Mouse (Mus musculus) heart, embryonic 14.5 days (tissue): ENCODE measurements around the gene Rbm42. TPM values are rescaled to one million over a fixed set of nuclear protein-coding genes. Genes with fewer than 3 reads are reported as not detected.

Source experiments
- ATAC-seq: fragments of 200-750 bp; cut with Nextera tagmentation; 2 replicates; pipeline ENCODE4 v1.8.0; 2017; ENCODE audit warnings: low read depth, moderate TSS enrichment; ENCODE audit not compliant: insufficient number of reproducible peaks, insufficient read depth, low FRiP score
- H3K27ac ChIP-seq, 2 experiments: fragments of 200-500 bp in 1 of 2; fragments of 300-500 bp in 1 of 2; sonication (generic) in 1 of 2; replicated peaks in 1 of 2; 2 replicates each; pipeline ENCODE4 v1.5.1; 2012 to 2014; ENCODE audit warnings: low read depth in 2 of 2, low read length in 2 of 2, control low read depth in 1 of 2, mild to moderate bottlenecking in 1 of 2, mixed read lengths in 1 of 2; ENCODE audit not compliant: control insufficient read depth in 1 of 2, insufficient read depth in 1 of 2
- H3K27me3 ChIP-seq: fragments of 300-500 bp; sonication (generic); 2 replicates; pipeline ENCODE4 v1.6.1; 2014; ENCODE audit warnings: mild to moderate bottlenecking, low read length, control low read depth; ENCODE audit not compliant: control insufficient read depth, insufficient read depth
- H3K36me3 ChIP-seq: fragments of 300-500 bp; sonication (generic); 2 replicates; pipeline ENCODE4 v1.6.1; 2014; ENCODE audit warnings: mild to moderate bottlenecking, control low read depth, low read length, mixed read lengths; ENCODE audit not compliant: control insufficient read depth, insufficient read depth
- H3K4me1 ChIP-seq, 2 experiments: fragments of 200-500 bp in 1 of 2; fragments of 300-500 bp in 1 of 2; sonication (generic) in 1 of 2; 2 replicates each; pipeline ENCODE4 v1.6.1; 2012 to 2014; ENCODE audit warnings: low read length in 2 of 2, control low read depth in 1 of 2, mixed read lengths in 1 of 2; ENCODE audit not compliant: control insufficient read depth in 2 of 2, insufficient read depth in 2 of 2
- H3K4me2 ChIP-seq: fragments of 300-500 bp; sonication (generic); 2 replicates; pipeline ENCODE4 v1.6.1; 2014; ENCODE audit warnings: mild to moderate bottlenecking, low read length
- H3K4me3 ChIP-seq, 2 experiments: fragments of 200-500 bp in 1 of 2; fragments of 300-500 bp in 1 of 2; sonication (generic) in 1 of 2; 2 replicates each; pipeline ENCODE4 v1.5.1; 2012 to 2014; ENCODE audit warnings: low read length in 2 of 2, mild to moderate bottlenecking in 2 of 2, control low read depth in 1 of 2, low read depth in 1 of 2, moderate library complexity in 1 of 2; ENCODE audit not compliant: control insufficient read depth in 1 of 2, insufficient read depth in 1 of 2
- H3K9ac ChIP-seq: fragments of 300-500 bp; sonication (generic); 2 replicates; pipeline ENCODE4 v1.6.1; 2014; ENCODE audit warnings: mild to moderate bottlenecking, low read length
- H3K9me3 ChIP-seq: fragments of 300-500 bp; sonication (generic); 2 replicates; pipeline ENCODE4 v1.6.1; 2016; ENCODE audit warnings: low read length, control low read depth; ENCODE audit not compliant: control insufficient read depth
- WGBS: fragments of 180-500 bp; shearing (Covaris S2); extraction: QIAGEN DNeasy Blood & Tissue Kit; methylation state at CpG from one replicate; pipeline ENCODE4 v1.1.7; 2014; 5-methylcytosine and 5-hydroxymethylcytosine counted together
- polyA plus RNA-seq: library from polyadenylated mRNA; unstranded; fragments of >200 nt; fragmentation: Nextera tagmentation; extraction: Ambion mirVana; gene quantifications from 2 replicates; pipeline ENCODE4 v1.2.1, GENCODE M21; 2014

Gene Rbm42
- polyA plus RNA-seq, 1 experiment from 2014 or later, result 75.5 TPM

DNA sequence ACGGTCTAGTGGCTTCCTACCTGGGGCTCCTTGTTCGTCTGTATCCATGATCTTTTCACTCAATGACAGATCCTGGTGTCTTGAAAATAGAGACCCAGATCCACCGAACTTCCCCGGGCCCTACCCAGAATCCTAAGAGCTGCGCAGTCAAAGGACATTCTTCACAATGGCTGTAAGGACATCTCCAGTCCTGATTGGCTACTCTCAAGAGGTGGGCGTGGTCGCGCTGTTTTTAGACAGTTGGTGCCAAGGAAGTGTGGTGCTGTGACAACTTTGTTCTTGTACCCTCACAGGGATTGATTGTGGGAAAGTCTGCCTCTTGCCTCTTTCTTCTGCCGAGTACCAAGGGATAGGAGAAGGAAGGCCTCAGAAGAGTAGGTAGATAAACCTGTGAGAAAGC, 21.4 kb upstream of the Rbm42 start, which contains the start of gene Pmis2:
Pmis2 (minus strand) TSS at position 126 of the 400 bp plus-strand sequence.
- Histone ChIP-seq H3K27ac (no peak within 1 kb of the TSS), H3K27me3 (no peaks in the 10 kb centered on the region), H3K9ac (no peak within 1 kb of the TSS), H3K4me2 (no peak within 1 kb of the TSS), H3K36me3 (no peaks in the 10 kb centered on the region), H3K4me3 (no peak within 1 kb of the TSS), H3K9me3 (no peaks in the 10 kb centered on the region), H3K4me1 (no peaks in the 10 kb centered on the region)
- ATAC-seq, result no peak
- 55% methylated on average over 9 of the region's 9 CpGs for WGBS

DNA sequence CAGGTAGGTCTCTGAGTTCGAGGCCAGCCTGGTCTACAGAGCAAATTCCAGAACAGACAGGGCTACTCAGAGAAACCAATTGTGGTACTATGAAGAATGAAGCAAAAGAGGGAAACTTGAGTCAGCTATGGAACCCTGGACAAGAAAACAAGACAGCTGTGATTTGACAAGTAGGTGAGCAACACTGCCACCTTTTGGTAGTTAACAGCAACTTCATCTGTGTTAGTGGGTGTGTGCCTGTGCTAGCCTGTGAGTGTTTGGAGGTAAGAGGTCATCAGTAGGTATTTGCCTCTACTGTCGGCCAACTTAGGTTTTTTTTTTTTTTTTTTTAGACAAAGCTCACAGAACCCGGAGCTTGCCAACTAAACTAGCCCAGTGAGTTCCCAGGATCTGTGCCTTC, 19.1 kb upstream of the Rbm42 start:
- WGBS, result 33% methylated on average over 3 of the region's 3 CpGs
- Histone ChIP-seq H3K4me2 (no peak overlapping the region), H3K4me1 (peaks cover 3 to 10% of the 10 kb centered on the region in 2 experiments; a peak in 3 of 4 replicates), H3K4me3 (no peak overlapping the region), H3K9me3 (no peaks in the 10 kb centered on the region), H3K27me3 (no peaks in the 10 kb centered on the region), H3K9ac (no peak overlapping the region), H3K36me3 (no peaks in the 10 kb centered on the region), H3K27ac (no peak overlapping the region)
- ATAC-seq, result no peak

DNA sequence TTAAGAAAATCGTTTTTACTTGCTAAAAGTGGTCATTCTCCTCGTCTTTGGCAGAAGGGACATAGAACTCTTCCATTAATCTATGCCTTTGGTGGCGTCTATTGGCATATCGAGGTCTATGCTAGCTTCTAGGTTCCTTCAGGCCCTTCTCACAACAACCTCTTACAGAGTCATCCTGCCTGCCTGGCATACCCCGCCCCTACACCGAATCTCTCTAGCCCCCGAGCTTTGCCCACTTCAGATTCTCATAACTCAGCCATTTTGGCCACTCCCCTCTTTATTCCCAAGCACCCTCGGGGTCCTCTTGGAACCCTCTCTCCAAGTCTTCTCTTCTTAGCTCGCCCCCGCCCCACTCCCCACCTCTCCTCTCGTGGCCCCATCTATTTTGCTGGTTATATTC, 15.2 kb upstream of the Rbm42 start:
- Histone ChIP-seq H3K4me1 (peaks cover 3 to 11% of the 10 kb centered on the region in 2 experiments; a peak in 3 of 4 replicates), H3K27me3 (no peaks in the 10 kb centered on the region), H3K27ac (no peak overlapping the region; a peak in 1 of 4 replicates), H3K9me3 (no peaks in the 10 kb centered on the region), H3K9ac (peak overlapping the region; percentile 78), H3K4me2 (peak overlapping the region; percentile 91), H3K36me3 (peaks cover 24% of the 10 kb centered on the region), H3K4me3 (peak overlapping the region; percentile 59 to 82)
- no peak for ATAC-seq
- 7% methylated on average over 11 of the region's 11 CpGs for WGBS

DNA sequence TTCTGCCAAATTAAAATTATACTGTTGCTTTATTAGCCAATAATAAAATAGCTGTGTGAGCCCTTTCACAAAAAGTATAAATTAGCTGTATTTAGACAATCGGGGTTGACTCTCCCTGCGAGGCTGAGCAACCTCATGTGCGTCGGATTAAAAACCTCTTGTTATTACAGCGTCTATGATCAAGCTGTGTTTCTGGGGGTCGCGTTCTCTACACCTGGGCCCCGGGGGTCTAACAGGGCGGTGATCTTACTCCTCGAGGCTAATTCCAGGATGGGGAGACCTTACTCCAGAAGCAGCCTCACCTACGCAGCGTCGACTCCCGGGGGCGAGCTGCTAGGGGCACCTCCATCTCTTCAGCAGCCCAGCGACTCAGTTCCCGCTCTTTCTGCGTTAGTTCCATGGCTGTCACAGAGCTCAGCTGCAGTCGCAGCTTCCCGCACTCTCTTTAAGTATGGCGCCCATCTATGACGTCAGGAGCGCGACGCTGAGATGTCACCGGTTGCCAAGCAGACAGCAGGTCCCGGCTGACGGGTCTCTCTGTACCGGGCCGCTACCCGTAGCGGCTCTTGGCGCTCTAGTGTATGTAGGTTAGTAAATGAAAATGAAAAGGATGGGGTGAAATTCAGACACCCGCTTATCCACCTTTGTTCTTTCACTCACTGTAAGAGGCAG, 14.5 kb upstream of the Rbm42 start, which contains the start of gene Haus5:
Haus5 (minus strand) TSS at position 466 of the 672 bp plus-strand sequence.
- no peaks in the 10 kb centered on the region for H3K27me3 ChIP-seq
- peak within 1 kb of the TSS; percentile 59 to 82 for H3K4me3 ChIP-seq
- peak within 1 kb of the TSS; percentile 78 for H3K9ac ChIP-seq
- peaks cover 30% of the 10 kb centered on the region for H3K36me3 ChIP-seq
- H3K27ac ChIP-seq, result no peak within 1 kb of the TSS; a peak in 1 of 4 replicates
- H3K4me2 ChIP-seq, result peak within 1 kb of the TSS; percentile 91
- H3K9me3 ChIP-seq, result no peaks in the 10 kb centered on the region
- 1% methylated on average over 34 of the region's 34 CpGs for WGBS
- ATAC-seq, result peak; percentile 81; the same call in 1 of the 2 replicates
- H3K4me1 ChIP-seq, result peaks cover 3 to 11% of the 10 kb centered on the region in 2 experiments; a peak in 3 of 4 replicates

DNA sequence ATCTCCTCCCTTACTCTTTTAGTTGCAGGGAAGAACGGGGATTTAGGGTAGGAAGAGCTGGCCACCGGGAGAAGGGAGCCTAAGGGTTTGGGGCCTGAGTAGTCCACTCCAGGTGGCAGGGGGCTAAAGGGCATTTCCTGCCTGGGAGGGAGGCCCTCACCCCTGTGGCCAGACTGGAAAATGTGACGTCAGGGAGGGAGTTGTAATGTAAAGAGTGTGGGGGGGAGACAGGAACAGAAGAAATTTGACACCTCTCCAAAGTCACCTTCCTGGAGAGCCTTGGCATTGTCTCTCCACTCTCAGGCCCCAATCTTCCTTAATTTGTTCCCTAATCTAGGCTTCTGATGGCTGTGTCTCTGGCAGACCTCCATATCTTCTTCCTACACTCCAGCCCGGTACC, 11.0 kb downstream of the Rbm42 start:
- H3K4me1 ChIP-seq, result peaks cover 17 to 19% of the 10 kb centered on the region in 2 experiments
- peaks cover 41% of the 10 kb centered on the region for H3K36me3 ChIP-seq
- H3K4me2 ChIP-seq, result no peak overlapping the region
- H3K9ac ChIP-seq, result no peak overlapping the region
- H3K4me3 ChIP-seq, result no peak overlapping the region
- peaks cover 24% of the 10 kb centered on the region for H3K27me3 ChIP-seq
- WGBS, result 14% methylated on average over 4 of the region's 4 CpGs
- no peaks in the 10 kb centered on the region for H3K9me3 ChIP-seq
- ATAC-seq, result 0 out of 2 replicates have a peak, but pooled peaks have one; percentile 4
- peak overlapping the region; percentile 29 to 32; a peak in 2 of 4 replicates for H3K27ac ChIP-seq

DNA sequence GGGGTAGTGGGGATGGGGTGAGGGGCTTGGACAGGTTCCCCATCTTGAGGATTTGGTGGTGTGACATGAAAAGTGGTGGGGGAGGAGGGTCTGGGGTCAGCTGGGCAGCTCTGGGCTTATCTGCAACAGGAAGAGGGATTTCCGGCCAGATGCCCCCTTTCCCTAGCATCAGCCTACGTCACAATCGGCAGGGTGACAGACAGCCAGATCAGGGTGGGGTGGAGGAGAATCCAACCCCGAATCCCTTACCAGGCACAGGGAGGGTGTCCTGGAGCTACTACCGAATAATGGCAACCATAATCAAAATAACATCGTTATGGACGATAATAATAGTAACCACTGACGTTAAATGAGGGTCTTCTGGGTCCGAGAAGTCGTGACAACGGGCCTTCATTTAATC, 13.7 kb downstream of the Rbm42 start:
- no peak overlapping the region for H3K4me3 ChIP-seq
- peaks cover 14% of the 10 kb centered on the region for H3K36me3 ChIP-seq
- peaks cover 18 to 19% of the 10 kb centered on the region in 2 experiments for H3K4me1 ChIP-seq
- peaks cover 43% of the 10 kb centered on the region for H3K27me3 ChIP-seq
- 15% methylated on average over 11 of the region's 11 CpGs for WGBS
- H3K9me3 ChIP-seq, result no peaks in the 10 kb centered on the region
- ATAC-seq, result no peak
- H3K4me2 ChIP-seq, result peak overlapping the region; percentile 23; the same call in 1 of the 2 replicates
- H3K27ac ChIP-seq, result no peak overlapping the region
- H3K9ac ChIP-seq, result no peak overlapping the region

DNA sequence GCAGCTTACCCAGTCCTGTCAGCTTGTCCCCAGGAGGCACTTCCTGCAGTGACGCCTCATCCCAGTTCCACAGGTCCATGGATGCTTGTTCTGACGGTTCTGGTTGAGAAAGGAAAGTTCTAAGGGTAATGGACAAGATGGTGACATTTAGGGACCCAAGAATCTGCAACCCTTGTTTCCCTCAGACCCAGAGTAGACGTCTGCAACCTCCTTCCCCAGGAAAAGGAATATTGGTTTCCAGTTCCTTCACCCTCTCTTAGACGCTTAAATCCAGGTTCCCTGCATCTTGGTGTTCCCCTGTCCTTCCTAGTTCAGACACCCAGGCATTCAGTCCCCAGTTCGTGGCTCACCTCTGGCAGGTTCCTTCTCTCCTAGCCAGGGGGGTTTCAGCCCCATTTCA, 14.4 kb downstream of the Rbm42 start, which contains the start of gene Etv2:
Etv2 (minus strand) TSS at position 101 of the 400 bp plus-strand sequence.
- H3K4me1 ChIP-seq, result peaks cover 18 to 19% of the 10 kb centered on the region in 2 experiments
- H3K4me2 ChIP-seq, result peak within 1 kb of the TSS; percentile 43
- H3K9ac ChIP-seq, result no peak within 1 kb of the TSS
- peak within 1 kb of the TSS; percentile 14 to 19; a peak in 3 of 4 replicates for H3K4me3 ChIP-seq
- H3K27ac ChIP-seq, result no peak within 1 kb of the TSS
- H3K27me3 ChIP-seq, result peaks cover 43% of the 10 kb centered on the region
- H3K36me3 ChIP-seq, result peaks cover 8% of the 10 kb centered on the region
- no peaks in the 10 kb centered on the region for H3K9me3 ChIP-seq
- WGBS, result 6% methylated on average over 5 of the region's 5 CpGs
- no peak for ATAC-seq
